Comparison of ENCODE assay signal across 7 mouse cellular contexts in the genomic region with DNA sequence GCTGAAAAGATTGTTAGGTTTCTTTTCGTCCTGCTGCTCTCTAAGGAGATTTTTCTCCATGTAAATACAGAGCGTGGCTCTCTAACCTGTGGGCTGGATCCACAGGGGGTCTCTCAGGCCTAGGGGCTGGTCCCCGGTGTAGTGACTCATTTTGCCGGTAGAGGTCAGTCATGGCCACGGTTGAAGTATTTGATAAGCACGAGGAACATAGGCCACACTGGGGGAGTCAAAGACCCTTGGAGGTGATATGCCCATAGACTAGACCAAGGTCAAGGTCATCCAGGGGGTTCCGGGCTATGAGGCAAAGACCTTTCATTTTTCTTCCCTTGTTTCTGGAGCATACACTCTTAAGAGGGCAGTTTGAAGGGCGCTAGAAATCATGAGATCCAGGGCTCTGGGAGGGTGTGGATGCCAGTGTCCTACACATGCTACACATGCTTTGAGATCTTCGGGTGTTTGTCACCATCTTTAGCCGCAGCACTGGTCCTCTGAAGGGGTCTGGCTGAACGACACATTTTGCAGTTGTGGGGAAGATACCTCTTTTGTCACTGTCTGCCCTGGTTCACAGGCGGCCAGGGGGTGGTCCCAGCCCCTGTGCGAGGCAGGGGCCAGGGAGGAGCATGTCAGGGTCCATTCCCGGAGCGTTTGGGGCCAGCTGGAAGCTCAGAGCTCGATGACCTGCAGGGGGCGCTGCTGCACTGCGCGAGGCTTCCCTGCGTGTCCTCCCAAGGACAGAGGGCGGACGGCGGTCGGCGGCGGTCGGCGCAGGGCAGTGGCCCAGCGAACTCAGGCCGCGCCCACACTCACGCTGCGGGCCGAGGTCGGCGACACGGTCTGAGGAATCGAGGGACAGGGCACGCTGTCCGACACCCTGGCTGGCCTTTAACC.
DNase-seq lines count a peak whose midpoint lies in the region; ATAC-seq lines count a peak whose summit lies in the region.

No protein-coding gene starts in this region.

- H3K4me3 ChIP-seq in embryonic facial prominence, embryonic 15.5 days (replicated peaks), result peak overlapping the region; percentile 50
- peak overlapping the region; percentile 39 for H3K4me3 ChIP-seq in heart, embryonic 12.5 days
- H3K4me3 ChIP-seq in kidney, embryonic 16.5 days (ENCODE audit: low read length), result peak overlapping the region; percentile 44

- no peaks in the 10 kb centered on the region for H3K9me3 ChIP-seq in embryonic facial prominence, embryonic 15.5 days (replicated peaks)
- H3K9me3 ChIP-seq in heart, embryonic 12.5 days (replicated peaks), result no peaks in the 10 kb centered on the region; the same call in 1 of the 2 replicates
- H3K9me3 ChIP-seq in kidney, embryonic 16.5 days (ENCODE audit: low read length), result no peaks in the 10 kb centered on the region

- DNase-seq in brain, embryonic 18.5 days (ENCODE audit: low read depth, low spot score), result peak; percentile 51
- DNase-seq in liver, result peak; percentile 81
- peak; percentile 26 for DNase-seq in naive thymus-derived CD4-positive, alpha-beta T cell, adult 2 months (ENCODE audit: low read depth)
- peak; percentile 39 for DNase-seq in splenic B cell, adult 2 months (ENCODE audit: low read depth, low spot score)

- peak overlapping the region; percentile 84 for H3K4me2 ChIP-seq in embryonic facial prominence, embryonic 15.5 days (replicated peaks)
- peak overlapping the region; percentile 66 for H3K4me2 ChIP-seq in heart, embryonic 12.5 days
- peak overlapping the region; percentile 70 for H3K4me2 ChIP-seq in kidney, embryonic 16.5 days (replicated peaks; ENCODE audit: low read depth, low read length)

- 3% methylated on average over 40 of the region's 40 CpGs for WGBS in embryonic facial prominence, embryonic 15.5 days
- 4% methylated on average over 40 of the region's 40 CpGs for WGBS in heart, embryonic 12.5 days
- 4% methylated on average over 40 of the region's 40 CpGs for WGBS in kidney, embryonic 16.5 days

- peaks cover 9% of the 10 kb centered on the region for H3K4me1 ChIP-seq in embryonic facial prominence, embryonic 15.5 days
- no peaks in the 10 kb centered on the region for H3K4me1 ChIP-seq in heart, embryonic 12.5 days (replicated peaks)
- H3K4me1 ChIP-seq in kidney, embryonic 16.5 days (ENCODE audit: insufficient read depth, low read length), result peaks cover 24% of the 10 kb centered on the region; the same call in 1 of the 2 replicates

- ATAC-seq in embryonic facial prominence, embryonic 15.5 days (ENCODE audit: insufficient number of reproducible peaks, low FRiP score, low TSS enrichment, low read depth), result peak; percentile 76
- peak; percentile 91 for ATAC-seq in heart, embryonic 12.5 days (ENCODE audit: insufficient number of reproducible peaks, low FRiP score)
- ATAC-seq in kidney, embryonic 16.5 days (ENCODE audit: low FRiP score, low TSS enrichment), result peak; percentile 95

- H3K9ac ChIP-seq in embryonic facial prominence, embryonic 15.5 days, result peak overlapping the region; percentile 37; the same call in 1 of the 2 replicates
- peak overlapping the region; percentile 64 for H3K9ac ChIP-seq in heart, embryonic 12.5 days
- H3K9ac ChIP-seq in kidney, embryonic 16.5 days (replicated peaks; ENCODE audit: low read length), result peak overlapping the region; percentile 65

- H3K27ac ChIP-seq in embryonic facial prominence, embryonic 15.5 days (replicated peaks), result no peak overlapping the region
- no peak overlapping the region for H3K27ac ChIP-seq in heart, embryonic 12.5 days (ENCODE audit: poor library complexity, severe bottlenecking)
- H3K27ac ChIP-seq in kidney, embryonic 16.5 days (ENCODE audit: low read length), result 0 out of 2 replicates have a peak overlapping the region, but pooled peaks have one; percentile 29

- H3K36me3 ChIP-seq in embryonic facial prominence, embryonic 15.5 days, result no peaks in the 10 kb centered on the region
- H3K36me3 ChIP-seq in heart, embryonic 12.5 days, result no peaks in the 10 kb centered on the region
- H3K36me3 ChIP-seq in kidney, embryonic 16.5 days (ENCODE audit: insufficient read depth, low read length), result no peaks in the 10 kb centered on the region
- no peaks in the 10 kb centered on the region for H3K36me3 ChIP-seq in splenic B cell, adult 2 months (ENCODE audit: control insufficient read depth, insufficient read depth, low read length, poor library complexity, severe bottlenecking)

- no peaks in the 10 kb centered on the region for H3K27me3 ChIP-seq in embryonic facial prominence, embryonic 15.5 days
- H3K27me3 ChIP-seq in heart, embryonic 12.5 days (replicated peaks), result no peaks in the 10 kb centered on the region
- no peaks in the 10 kb centered on the region for H3K27me3 ChIP-seq in kidney, embryonic 16.5 days (ENCODE audit: insufficient read depth, low read length)
- H3K27me3 ChIP-seq in splenic B cell, adult 2 months (ENCODE audit: control insufficient read depth, insufficient read depth, low read length, poor library complexity, severe bottlenecking), result no peaks in the 10 kb centered on the region

Comparison
In these comparisons a context has a peak if more than half of its experiments do, and no peak if none do; other contexts are left out.
1. DNase-seq: peak in every context shown above with its lines; median percentile 81 in liver; 51 in brain, embryonic 18.5 days; 39 in splenic B cell, adult 2 months; 26 in naive thymus-derived CD4-positive, alpha-beta T cell, adult 2 months.